Mouse (Mus musculus) adrenal gland, postnatal 36 days (tissue): ENCODE results near the gene Trmt112. TPM values are rescaled to one million over a fixed set of nuclear protein-coding genes. Genes with fewer than 3 reads are reported as not detected.

ENCODE experiments used
- DNase-seq, 2 experiments: peaks; one replicate each; pipeline ENCODE4 v3.0.0; 2021; ENCODE audit warnings: mixed read lengths in 1 of 2
- total RNA-seq, 2 experiments: library from RNA; stranded (reverse); gene quantifications; 2 replicates each; pipeline ENCODE4 v1.2.3; 2021

Trmt112 gene
- total RNA-seq, 2 experiments from 2014 or later, result 93.1 to 116 TPM

DNA sequence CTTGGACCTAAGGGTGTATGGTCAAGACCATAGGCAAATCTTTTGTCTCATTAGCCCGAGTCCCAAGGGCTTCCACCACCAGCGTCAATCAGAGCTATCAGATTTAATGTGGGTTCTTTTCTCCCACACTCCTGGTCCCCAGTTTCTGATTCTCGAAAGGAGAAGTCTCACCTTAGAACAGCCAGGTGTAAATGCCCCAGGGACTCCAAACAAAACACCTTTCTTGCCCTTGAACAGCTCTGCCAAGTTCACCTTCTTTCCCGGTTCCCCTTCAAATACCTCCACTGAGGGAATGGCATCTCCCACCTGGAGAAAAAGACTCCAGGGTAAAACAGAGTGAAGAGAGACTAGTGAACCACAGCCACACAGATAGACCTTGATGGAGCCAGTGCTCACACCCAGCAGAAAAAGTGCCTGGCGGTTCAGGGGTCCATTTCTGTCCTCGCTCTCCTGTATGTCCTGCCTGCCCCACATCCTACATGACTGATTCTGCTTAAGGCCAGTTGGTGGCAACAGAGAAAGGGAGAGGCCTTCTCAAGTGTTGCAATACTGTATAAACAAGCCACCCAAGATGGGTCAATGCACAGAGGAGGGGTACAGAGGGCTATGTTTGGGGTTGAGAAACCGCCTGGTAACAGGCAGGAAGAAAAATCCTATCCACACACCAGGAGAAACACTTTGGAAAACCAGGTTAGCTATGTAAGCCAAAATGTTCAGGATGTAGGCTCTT is 1.5 kb upstream of the Trmt112 start:
- no peak for DNase-seq

DNA sequence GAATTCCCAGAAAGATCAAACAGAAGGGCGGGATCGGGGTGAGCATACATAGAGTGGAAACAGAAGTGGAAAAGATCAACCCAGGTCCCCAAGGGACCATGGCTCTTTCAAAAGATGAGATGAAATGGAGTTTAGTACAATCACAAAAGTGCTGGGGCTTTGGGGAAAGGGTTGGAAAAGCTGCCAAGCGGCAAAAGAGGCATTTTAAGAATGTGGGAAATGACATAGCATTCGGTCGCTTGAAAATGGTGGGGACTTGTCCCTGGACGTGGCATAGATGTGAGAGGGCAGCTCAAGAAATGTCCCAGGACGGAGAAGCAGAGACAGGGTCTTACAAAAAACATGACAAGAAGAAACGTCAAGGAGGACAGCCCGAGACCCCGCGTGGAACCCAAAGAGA is 477 bp upstream of the Trmt112 start:
- DNase-seq, result no peak

- DNase-seq, result peak; percentile 65 to 80
These were observed 808 bp downstream of the Trmt112 start for GRCm38 (mm10) chr19:6910306-6910705.

GRCm38 (mm10) chr19:6911101-6912074 is 1.9 kb downstream of the Trmt112 start:
- DNase-seq, result no peak

- DNase-seq, result no peak
These were observed 2.9 kb downstream of the Trmt112 start for GRCm38 (mm10) chr19:6912205-6912970.

DNA sequence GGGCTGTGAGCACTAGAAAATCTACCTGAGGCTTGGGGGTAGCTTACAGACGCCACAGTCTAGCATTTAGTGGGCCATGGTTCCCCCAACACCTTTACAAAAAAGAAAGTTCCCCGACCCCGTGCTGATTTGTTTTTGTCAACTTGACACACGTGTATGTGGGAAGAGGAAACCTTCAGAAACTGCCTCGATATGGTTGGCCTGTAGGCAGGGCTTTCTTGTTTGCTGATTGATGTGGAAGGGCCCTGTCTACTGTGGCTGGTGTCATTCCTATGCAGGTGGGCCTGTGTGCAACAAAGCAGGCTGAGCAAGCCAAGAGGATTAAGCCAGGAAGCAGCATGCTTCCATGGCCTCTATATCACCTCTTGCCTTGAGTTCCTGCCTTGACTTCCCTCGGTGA is 3.5 kb downstream of the Trmt112 start:
- no peak for DNase-seq

- peak in 1 of 2 experiments; percentile 19 for DNase-seq
These were observed 4.5 kb downstream of the Trmt112 start for GRCm38 (mm10) chr19:6913991-6914390.

DNA sequence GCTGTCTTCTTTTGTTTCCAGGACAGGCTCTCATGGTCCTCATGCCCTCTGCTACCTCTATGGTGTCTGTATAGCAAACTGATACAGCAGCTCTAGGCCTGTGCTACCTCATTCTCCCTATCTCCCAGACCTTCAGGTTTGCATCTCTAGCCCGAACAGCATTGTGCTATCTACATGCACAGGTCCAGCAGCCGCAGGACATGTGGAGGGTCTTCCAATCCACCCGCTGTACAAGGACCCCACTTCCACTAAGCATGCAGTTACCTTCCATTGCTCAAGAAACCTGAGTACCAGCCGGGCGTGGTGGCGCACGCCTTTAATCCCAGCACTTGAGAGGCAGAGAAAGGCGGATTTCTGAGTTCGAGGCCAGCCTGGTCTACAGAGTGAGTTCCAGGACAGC is 5.0 kb downstream of the Trmt112 start:
- no peak for DNase-seq

DNA sequence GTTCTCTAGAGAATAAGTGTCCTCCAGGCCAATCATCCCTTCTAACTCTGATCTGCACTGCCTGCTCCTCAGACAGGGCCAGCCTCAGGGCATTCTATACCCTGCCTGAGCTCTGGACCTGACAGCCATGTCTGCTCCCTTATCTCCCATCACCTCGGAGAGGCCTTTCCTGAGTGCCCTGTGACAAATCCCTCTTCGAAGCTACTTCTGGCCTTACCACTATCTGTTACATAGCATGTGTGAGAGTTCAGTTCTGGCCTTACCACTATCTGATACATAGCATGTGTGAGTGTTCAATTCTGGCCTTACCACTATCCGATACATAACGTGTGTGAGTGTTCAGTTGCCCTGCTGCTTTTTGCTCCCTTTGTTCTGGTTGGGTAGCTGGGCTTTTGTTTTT is 5.8 kb downstream of the Trmt112 start:
- DNase-seq, result no peak

- DNase-seq, result no peak
These were observed 7.0 kb downstream of the Trmt112 start for GRCm38 (mm10) chr19:6916496-6916895.

GRCm38 (mm10) chr19:6918321-6918720 is 8.8 kb downstream of the Trmt112 start:
- DNase-seq, result no peak

- no peak for DNase-seq
These were observed 9.9 kb downstream of the Trmt112 start for GRCm38 (mm10) chr19:6919431-6919830.

- peak; percentile 69 to 71 for DNase-seq
These were observed 10.6 kb downstream of the Trmt112 start for GRCm38 (mm10) chr19:6919876-6920740.

- DNase-seq, result peak; percentile 56 to 61
These were observed 11.5 kb downstream of the Trmt112 start for GRCm38 (mm10) chr19:6920741-6921636.

GRCm38 (mm10) chr19:6921647-6922567 is 12.4 kb downstream of the Trmt112 start, which contains the start of gene Esrra:
Esrra (minus strand) TSS chr19:6921813.
- peak; percentile 100 for DNase-seq

GRCm38 (mm10) chr19:6922901-6923735 is 13.6 kb downstream of the Trmt112 start:
- no peak for DNase-seq

DNA sequence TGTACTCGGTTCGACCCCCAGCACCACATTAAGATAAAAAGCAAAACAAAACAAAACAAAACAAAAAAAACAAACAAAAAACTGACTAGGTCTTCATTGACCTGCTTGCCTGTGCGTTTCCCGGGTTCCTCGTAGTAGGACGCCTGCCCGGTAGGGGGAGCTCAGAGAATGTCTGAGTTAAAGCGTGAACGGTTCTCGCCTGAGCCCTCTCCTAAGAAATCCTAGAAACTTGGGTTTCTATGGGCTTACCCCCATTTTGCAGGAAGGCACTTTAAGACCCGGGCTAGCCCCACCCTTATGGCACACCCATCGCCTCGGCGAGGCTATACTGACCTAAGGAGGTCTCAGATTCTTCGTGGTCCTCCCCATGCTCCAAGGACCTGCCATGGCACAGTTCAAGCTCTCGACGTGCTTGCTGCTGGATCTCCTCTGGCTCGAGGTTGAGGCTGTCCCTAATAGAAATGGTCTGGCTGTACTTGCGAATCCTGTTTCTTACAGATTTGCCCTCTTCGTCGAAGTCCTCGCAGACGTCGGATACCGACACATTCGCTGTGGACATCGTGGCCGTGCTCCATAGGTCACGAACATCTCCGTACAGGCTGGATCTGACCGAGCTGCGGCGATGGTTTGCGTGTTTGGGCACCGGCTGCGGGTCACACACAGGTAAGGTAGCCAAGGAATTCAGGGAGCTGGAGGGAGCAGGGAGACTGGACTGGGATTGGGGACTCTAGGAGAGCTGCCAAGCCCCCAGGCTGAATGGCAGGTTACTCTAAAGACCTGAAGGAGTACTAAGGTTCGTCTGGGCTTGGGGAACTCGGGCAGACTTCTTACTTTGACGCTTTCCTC is 15.2 kb downstream of the Trmt112 start:
- DNase-seq, result peak; percentile 90 to 95
